Mouse (Mus musculus) mouse trophoblast stem cell (cell line): Measurements from ENCODE around the gene Wfdc10.
"Not testable (repeated sequence)": the region's sequence is repeated elsewhere in the genome, so short reads cannot be mapped to it uniquely, and the experiment has no call there.

ENCODE experiments used
- in situ Hi-C, 2 experiments: fragments of 300-500 bp; cut with MseI, MboI; formaldehyde crosslinking; loops; 2 replicates in 1 of 2; 3 replicates in 1 of 2; pipeline ENCODE4 v1.15.1; 2025

The Wfdc10 gene

DNA sequence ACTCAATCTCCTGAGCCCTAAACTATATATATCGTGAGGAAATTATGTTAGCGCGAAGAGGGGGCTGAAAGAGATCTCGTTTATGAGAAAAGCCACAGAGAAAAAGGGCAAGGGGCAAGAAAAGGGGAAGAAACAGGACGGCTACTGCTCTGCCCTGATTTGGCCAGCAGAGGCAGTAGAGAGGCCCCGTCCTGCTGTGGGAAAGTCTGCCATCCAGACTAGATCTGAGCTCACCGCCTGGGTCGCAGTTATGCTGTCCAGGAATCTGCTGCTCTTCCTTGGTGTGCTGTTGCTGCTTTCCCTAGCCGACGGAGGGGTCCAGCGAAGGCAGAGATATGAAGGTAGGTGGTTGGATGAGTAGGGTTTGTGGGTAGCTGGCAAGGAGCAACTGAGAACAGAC is at the start of gene Wfdc10:
Gene Wfdc10, plus strand, starts transcription at position 189 of the 400 bp plus-strand sequence.
- in situ Hi-C loops: no loop called here

- in situ Hi-C loops: no loop called here
These were observed 47.1 kb upstream of the Wfdc10 start for GRCm38 (mm10) chr2:164608781-164609180.

GRCm38 (mm10) chr2:164613471-164613870 is 42.4 kb upstream of the Wfdc10 start, which contains the start of the genes Wfdc6b and Wfdc8:
Wfdc6b (plus strand) TSS chr2:164613522.
Wfdc8 (minus strand) TSS chr2:164613626.
- in situ Hi-C loops: not testable (repeated sequence)

- in situ Hi-C loops: no loop called here
These were observed 40.5 kb upstream of the Wfdc10 start for GRCm38 (mm10) chr2:164615386-164615785.

DNA sequence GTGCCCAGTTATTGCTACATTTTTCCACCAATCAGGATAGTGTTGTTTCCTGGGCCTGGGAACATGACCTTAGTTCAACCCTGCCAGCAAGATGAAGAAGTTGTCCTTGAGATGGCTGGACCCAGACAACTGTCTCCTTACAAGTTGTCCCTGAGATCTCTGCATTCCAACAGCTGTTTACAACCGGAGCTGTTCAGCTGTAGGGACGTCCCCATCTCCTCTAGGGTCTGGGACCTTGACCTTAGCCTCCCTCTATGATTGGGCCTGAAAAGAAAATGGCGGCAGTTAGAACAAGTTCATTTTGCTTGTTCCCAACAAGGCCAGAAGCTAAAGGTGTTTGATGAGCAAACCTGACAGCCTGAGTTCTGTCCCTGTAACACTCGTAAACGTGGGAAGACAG is 36.8 kb upstream of the Wfdc10 start:
- in situ Hi-C loops: no loop called here

DNA sequence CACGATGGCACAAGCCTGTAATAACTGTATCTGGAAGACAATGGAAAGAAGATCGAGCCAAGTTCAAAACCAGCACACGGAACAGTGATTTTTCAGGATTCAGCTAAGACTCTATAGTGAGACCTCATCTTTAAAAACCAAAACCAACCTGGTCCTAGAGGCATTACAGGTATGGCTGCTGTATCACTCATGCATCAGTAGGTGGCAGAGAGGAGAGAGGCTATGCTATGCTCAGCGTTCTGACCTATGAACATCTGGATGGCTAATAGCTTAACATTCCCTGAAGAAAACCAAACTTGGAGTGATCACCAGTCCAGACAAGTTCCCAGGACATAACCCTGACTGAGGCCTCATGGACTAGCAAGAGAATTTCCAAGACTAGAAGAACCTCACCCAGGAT is 34.1 kb upstream of the Wfdc10 start:
- in situ Hi-C loops: no loop called here

- in situ Hi-C loops: no loop called here
These were observed 20.6 kb upstream of the Wfdc10 start for GRCm38 (mm10) chr2:164635266-164635665.

DNA sequence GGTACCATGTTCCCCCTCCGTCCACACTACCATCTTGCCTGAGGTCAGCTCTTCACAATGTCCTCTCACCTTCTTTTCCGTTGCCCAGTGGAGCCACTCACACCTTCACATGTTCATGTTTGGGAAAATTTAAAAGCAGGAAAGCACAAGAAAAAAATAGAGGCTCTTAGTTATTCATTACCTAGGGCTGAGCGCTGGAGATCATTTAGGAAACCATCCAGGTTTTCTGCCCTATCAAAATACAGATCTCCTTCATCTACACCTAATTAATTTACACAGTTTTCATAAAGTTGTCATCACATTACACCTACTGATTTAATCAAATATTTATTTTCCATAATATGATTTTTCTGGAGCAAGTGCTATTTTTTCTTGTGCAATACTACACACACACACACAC is 17.1 kb upstream of the Wfdc10 start, which contains the start of gene Wfdc16:
Gene Wfdc16, minus strand, starts transcription at position 101 of the 400 bp plus-strand sequence.
- in situ Hi-C loops: no loop called here

GRCm38 (mm10) chr2:164641129-164641528 is 14.7 kb upstream of the Wfdc10 start:
- in situ Hi-C loops: no loop called here

DNA sequence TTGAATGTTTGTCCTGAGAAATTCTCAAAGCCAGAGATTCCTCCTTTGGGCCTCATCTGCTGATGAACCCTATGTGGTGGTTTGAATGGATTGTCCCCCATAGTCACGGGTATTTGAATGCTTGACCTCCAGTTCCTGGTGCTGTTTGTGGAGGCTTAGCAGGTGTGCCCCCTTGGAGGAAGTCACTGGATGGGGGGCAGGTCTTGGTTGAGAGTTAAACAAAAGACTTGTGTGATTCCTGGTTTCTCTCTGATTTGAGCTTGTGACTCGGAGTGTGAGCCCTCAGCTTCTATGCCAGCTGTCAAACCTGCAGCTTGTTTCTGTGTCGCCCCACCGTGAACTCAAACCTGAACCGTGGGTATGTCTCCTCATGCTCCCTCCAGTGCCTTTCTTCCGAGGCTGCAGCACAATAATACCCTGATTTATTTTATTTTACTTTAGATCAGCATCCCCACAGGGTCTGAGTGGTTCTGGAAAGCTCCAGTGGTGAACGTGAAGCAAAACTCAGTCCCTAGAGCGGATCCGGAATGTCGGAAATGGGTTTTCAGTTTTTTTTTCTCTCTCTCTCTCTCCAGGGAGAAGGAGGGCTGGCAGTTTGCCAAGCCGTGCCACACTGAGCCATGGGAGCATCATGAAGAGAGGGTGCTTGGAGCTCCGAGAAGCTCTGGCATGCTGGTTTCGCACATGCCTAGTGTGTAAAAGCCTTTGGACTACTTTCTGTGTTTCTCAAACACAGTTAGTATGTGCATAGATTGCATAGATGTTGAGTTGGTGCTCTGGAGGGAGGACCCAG is 13.8 kb upstream of the Wfdc10 start:
- in situ Hi-C loops: no loop called here

GRCm38 (mm10) chr2:164656483-164656882 is 637 bp downstream of the Wfdc10 start, which contains the start of gene Wfdc9:
Wfdc9 (minus strand) TSS chr2:164656583.
- in situ Hi-C loops: no loop called here

- in situ Hi-C loops: no loop called here
These were observed 9.0 kb downstream of the Wfdc10 start for GRCm38 (mm10) chr2:164664851-164665250.

DNA sequence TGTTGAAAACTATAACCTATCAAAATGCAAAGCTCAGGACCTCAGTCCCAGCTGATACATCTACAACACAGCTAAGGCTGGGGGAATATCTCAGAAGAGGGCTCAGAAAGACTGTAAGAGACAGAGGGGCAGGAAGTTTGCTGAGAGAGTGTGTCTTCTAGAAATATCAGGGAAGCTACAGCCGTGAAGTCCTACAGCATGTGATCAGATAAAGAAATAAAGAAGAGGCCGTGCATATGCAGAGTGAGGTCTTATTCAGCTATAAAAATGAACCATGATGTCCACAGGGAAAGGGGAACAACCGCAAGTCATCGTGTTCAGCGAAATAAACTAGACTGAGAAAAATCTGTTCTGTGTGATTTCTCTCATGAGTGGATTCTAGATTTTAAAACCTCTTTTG is 14.4 kb downstream of the Wfdc10 start:
- in situ Hi-C loops: loop anchor here in 1 of 2 experiments (10.0 kb wide), 1 partner anchor 55 kb away; no protein-coding TSS in a partner anchor

- in situ Hi-C loops: loop anchor here in 1 of 2 experiments (10.0 kb wide), 1 partner anchor 54 kb away; no protein-coding TSS in a partner anchor
These were observed 15.1 kb downstream of the Wfdc10 start for GRCm38 (mm10) chr2:164670938-164671337.

- in situ Hi-C loops: loop anchor here in 1 of 2 experiments (10.0 kb wide), 1 partner anchor 51 kb away; no protein-coding TSS in a partner anchor
These were observed 18.1 kb downstream of the Wfdc10 start, which contains the start of gene Wfdc11 for GRCm38 (mm10) chr2:164673987-164674386. Wfdc11 (minus strand) TSS chr2:164674087.

DNA sequence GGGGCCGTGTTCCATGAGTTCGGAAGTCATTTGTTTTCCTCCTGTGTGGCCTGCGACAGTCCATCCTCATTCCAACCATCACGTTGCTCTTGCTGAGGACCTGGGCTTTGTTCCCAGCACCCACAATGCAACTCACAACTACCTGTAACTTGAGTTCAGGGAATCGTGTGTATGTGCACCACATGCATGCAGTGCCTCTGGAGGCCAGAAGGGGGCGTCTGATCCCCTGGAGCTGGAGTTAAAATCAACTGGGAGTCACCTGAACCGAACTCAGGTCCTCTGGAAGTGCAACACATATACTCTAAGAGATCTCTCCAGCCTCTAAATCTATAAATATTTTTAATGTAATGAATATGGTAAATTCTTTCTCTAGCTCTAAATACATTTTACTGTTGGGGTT is 20.3 kb downstream of the Wfdc10 start:
- in situ Hi-C loops: loop anchor here in 1 of 2 experiments (10.0 kb wide), 1 partner anchor 49 kb away; no protein-coding TSS in a partner anchor

DNA sequence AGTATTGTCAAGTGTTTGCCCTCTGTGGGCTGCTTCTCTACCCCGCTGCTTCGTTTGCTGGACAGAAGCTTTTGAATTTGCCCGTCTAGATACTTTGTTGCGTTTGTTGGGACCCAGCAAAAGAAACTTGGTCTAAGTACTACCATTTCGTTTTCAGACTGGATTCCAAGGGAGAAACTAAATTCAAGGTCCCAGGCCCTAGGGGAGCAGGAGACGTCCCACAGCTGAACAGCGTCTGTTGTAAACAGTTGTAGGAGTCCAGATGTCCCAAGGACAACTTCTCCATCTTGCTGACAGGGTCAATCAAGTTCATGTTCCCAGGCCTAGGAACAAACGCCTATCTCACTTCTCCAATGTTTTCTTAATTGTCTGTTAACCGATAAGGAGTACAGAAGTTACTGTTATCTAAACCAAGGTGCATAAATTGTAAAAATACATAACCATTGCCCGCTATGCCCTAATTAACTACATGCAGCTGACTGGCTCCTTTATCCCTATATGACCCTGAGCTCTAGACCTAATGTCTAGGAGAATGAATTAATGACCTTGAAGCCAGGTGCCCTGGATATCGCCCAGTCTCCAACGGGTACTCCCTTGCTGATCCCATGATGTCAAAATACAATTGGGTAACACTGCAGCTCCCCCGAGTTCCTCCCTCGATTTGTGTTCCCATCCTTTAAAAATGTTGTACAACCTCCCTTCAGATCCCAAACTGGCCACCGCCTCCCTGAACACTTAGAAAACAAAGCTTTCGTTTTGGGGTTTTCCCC is 21.3 kb downstream of the Wfdc10 start:
- in situ Hi-C loops: loop anchor here in 1 of 2 experiments (10.0 kb wide), 1 partner anchor 48 kb away; no protein-coding TSS in a partner anchor

GRCm38 (mm10) chr2:164678848-164679625 is 23.2 kb downstream of the Wfdc10 start:
- in situ Hi-C loops: loop anchor here in 1 of 2 experiments (10.0 kb wide), 1 partner anchor 46 kb away; no protein-coding TSS in a partner anchor

GRCm38 (mm10) chr2:164679906-164680305 is 24.1 kb downstream of the Wfdc10 start:
- in situ Hi-C loops: loop anchor here in 1 of 2 experiments (10.0 kb wide), 1 partner anchor 45 kb away; no protein-coding TSS in a partner anchor

GRCm38 (mm10) chr2:164684807-164685206 is 29.0 kb downstream of the Wfdc10 start, which contains the start of gene Wfdc13:
Wfdc13 (plus strand) TSS chr2:164685107.
- in situ Hi-C loops: no loop called here

DNA sequence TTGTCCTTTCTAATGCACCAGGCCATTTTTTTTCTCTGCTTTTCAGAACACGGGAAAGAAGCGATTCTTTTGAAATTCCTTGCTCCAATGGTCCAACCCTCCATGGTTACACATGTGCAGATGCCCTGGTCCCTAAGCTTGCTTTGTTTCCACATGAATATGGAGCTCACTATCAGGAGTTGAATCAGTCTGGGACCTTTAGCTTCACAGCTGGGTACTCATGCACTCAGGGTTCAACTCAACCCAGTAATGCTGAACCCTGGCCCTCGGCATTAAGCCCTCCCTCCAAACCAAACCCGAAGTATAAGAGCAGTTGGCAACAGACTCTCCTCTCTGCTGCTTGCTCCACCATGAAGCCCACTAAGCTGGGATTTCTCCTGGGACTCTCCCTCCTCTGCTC is 42.4 kb downstream of the Wfdc10 start, which contains the start of gene Spint4:
Gene Spint4, plus strand, starts transcription at position 301 of the 400 bp plus-strand sequence.
- in situ Hi-C loops: no loop called here
